In the genomic region with DNA sequence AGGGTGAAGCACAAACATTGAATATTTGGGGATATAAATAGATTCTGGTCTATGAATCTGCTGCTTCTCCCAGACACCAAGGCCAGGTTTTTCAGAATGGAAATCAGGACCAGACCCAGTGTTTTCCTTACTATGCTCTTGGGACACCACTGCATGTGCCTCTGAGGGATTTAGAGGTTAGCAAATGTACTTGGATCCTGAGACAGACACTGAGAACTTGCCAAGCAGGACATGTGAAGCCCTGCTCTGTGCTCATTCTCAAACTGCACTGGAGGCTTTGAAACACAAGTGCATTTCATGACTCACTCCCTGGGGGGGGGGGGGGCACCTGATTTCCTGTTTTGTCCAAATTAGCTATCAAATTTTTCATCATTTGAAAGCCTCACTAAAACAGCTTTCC, we compare ENCODE assay signal across 13 mouse cellular contexts. TPM values are rescaled to one million over a fixed set of nuclear protein-coding genes. Genes with fewer than 3 reads are reported as not detected.
DNase-seq lines count a peak whose midpoint lies in the region; ATAC-seq and TF ChIP-seq lines count a peak whose summit lies in the region.
"Had no signal": no experiment of that assay in that cellular context is flagged by ENCODE, and none has a peak within 500 bp of the region (broad histone marks: within the 10 kb centered on the region; RNA-seq: fewer than 3 reads in every experiment).

No protein-coding gene starts in this region.

- no peak overlapping the region for H3K9ac ChIP-seq in kidney, postnatal 0 days (ENCODE audit: low read depth, low read length)
- no peak overlapping the region for H3K9ac ChIP-seq in kidney, embryonic 14.5 days (ENCODE audit: low read depth, low read length)
- H3K9ac ChIP-seq in hindbrain, embryonic 14.5 days: no peak overlapping the region
- no peak overlapping the region for H3K9ac ChIP-seq in neural tube, embryonic 14.5 days (replicated peaks; ENCODE audit: low read depth, low read length)

- no peak overlapping the region for H3K27ac ChIP-seq in kidney, postnatal 0 days
- no peak overlapping the region for H3K27ac ChIP-seq in kidney, embryonic 14.5 days (ENCODE audit: low read depth, low read length)
- H3K27ac ChIP-seq in embryonic facial prominence, embryonic 10.5 days (replicated peaks): no peak overlapping the region; the same call in 1 of the 2 replicates
- H3K27ac ChIP-seq in hindbrain, embryonic 14.5 days: peak overlapping the region; percentile 35; the same call in 1 of the 2 replicates
- no peak overlapping the region for H3K27ac ChIP-seq in neural tube, embryonic 14.5 days (ENCODE audit: low read depth, low read length)

- ATAC-seq in kidney, postnatal 0 days (replicated peaks; ENCODE audit: low FRiP score, low read depth): no peak
- no peak for ATAC-seq in kidney, embryonic 14.5 days (ENCODE audit: low FRiP score, low TSS enrichment)
- no peak for ATAC-seq in hindbrain, embryonic 14.5 days (ENCODE audit: low FRiP score)
- ATAC-seq in neural tube, embryonic 14.5 days (ENCODE audit: low read depth): no peak

- TF ChIP-seq CTCF in kidney, postnatal 0 days (IDR thresholded peaks at IDR 0.05; ENCODE audit: low read depth): no peak

- no peaks in the 10 kb centered on the region for H3K9me3 ChIP-seq in kidney, postnatal 0 days (replicated peaks; ENCODE audit: low read length)
- no peaks in the 10 kb centered on the region for H3K9me3 ChIP-seq in kidney, embryonic 14.5 days (ENCODE audit: control insufficient read depth, low read length)
- no peaks in the 10 kb centered on the region for H3K9me3 ChIP-seq in embryonic facial prominence, embryonic 10.5 days
- no peaks in the 10 kb centered on the region for H3K9me3 ChIP-seq in hindbrain, embryonic 14.5 days (ENCODE audit: control insufficient read depth, low read length)
- no peaks in the 10 kb centered on the region for H3K9me3 ChIP-seq in neural tube, embryonic 14.5 days (ENCODE audit: control insufficient read depth, low read length)
- H3K9me3 ChIP-seq: megakaryocyte, embryonic 14.5 days had no signal

- no peaks in the 10 kb centered on the region for H3K36me3 ChIP-seq in kidney, postnatal 0 days (ENCODE audit: insufficient read depth, low read length)
- H3K36me3 ChIP-seq in kidney, embryonic 14.5 days (ENCODE audit: control insufficient read depth, insufficient read depth, low read length): no peaks in the 10 kb centered on the region
- no peaks in the 10 kb centered on the region for H3K36me3 ChIP-seq in embryonic facial prominence, embryonic 10.5 days (replicated peaks)
- H3K36me3 ChIP-seq in hindbrain, embryonic 14.5 days (replicated peaks; ENCODE audit: control insufficient read depth, insufficient read depth): no peaks in the 10 kb centered on the region
- H3K36me3 ChIP-seq in neural tube, embryonic 14.5 days (ENCODE audit: control insufficient read depth, insufficient read depth, low read length): no peaks in the 10 kb centered on the region

- peak; percentile 0 for DNase-seq in kidney, postnatal 0 days (ENCODE audit: low spot score)
- peak; percentile 8 for DNase-seq in embryonic facial prominence, embryonic 10.5 days (ENCODE audit: low spot score)
- DNase-seq in hindbrain, embryonic 14.5 days (ENCODE audit: low spot score): no peak
- no peak for DNase-seq in thymus, postnatal 0 days (ENCODE audit: low spot score)
- DNase-seq in cerebellum, postnatal 4 days (ENCODE audit: low spot score in 2 of 2): no peak
- DNase-seq in cerebellum, adult 8-10 months: no peak
- DNase-seq: heart, postnatal 36 days had no signal

- H3K4me2 ChIP-seq in kidney, postnatal 0 days (ENCODE audit: low read length): no peak overlapping the region
- H3K4me2 ChIP-seq in kidney, embryonic 14.5 days (replicated peaks; ENCODE audit: low read depth, low read length): no peak overlapping the region
- peak overlapping the region; percentile 35 for H3K4me2 ChIP-seq in hindbrain, embryonic 14.5 days (replicated peaks)
- peak overlapping the region; percentile 9; the same call in 1 of the 2 replicates for H3K4me2 ChIP-seq in neural tube, embryonic 14.5 days (ENCODE audit: low read depth, low read length)

- no peaks in the 10 kb centered on the region for H3K4me1 ChIP-seq in kidney, postnatal 0 days (replicated peaks; ENCODE audit: insufficient read depth, low read length)
- no peaks in the 10 kb centered on the region for H3K4me1 ChIP-seq in kidney, embryonic 14.5 days (ENCODE audit: control insufficient read depth, insufficient read depth, low read length)
- H3K4me1 ChIP-seq in embryonic facial prominence, embryonic 10.5 days: 0 out of 2 replicates have a peak, but pooled peaks cover 6% of the 10 kb centered on the region
- 0 out of 2 replicates have a peak, but pooled peaks cover 5% of the 10 kb centered on the region for H3K4me1 ChIP-seq in hindbrain, embryonic 14.5 days (replicated peaks; ENCODE audit: control insufficient read depth, insufficient read depth, low read length)
- no peaks in the 10 kb centered on the region for H3K4me1 ChIP-seq in neural tube, embryonic 14.5 days (ENCODE audit: control insufficient read depth, insufficient read depth, low read length)
- H3K4me1 ChIP-seq: megakaryocyte, embryonic 14.5 days had no signal

- no peak overlapping the region for H3K4me3 ChIP-seq in kidney, postnatal 0 days (replicated peaks; ENCODE audit: low read depth, low read length)
- H3K4me3 ChIP-seq in kidney, embryonic 14.5 days (ENCODE audit: low read length): no peak overlapping the region
- H3K4me3 ChIP-seq in embryonic facial prominence, embryonic 10.5 days: no peak overlapping the region
- H3K4me3 ChIP-seq in hindbrain, embryonic 14.5 days (replicated peaks; ENCODE audit: low read length): no peak overlapping the region
- no peak overlapping the region for H3K4me3 ChIP-seq in neural tube, embryonic 14.5 days (ENCODE audit: low read depth, low read length)
- H3K4me3 ChIP-seq: erythroblast, embryonic 14.5 days; megakaryocyte, embryonic 14.5 days had no signal

- no peaks in the 10 kb centered on the region for H3K27me3 ChIP-seq in kidney, postnatal 0 days (ENCODE audit: insufficient read depth, low read length)
- no peaks in the 10 kb centered on the region for H3K27me3 ChIP-seq in kidney, embryonic 14.5 days (ENCODE audit: control insufficient read depth, insufficient read depth, low read length)
- peaks cover 65% of the 10 kb centered on the region for H3K27me3 ChIP-seq in embryonic facial prominence, embryonic 10.5 days (replicated peaks; ENCODE audit: low read depth, poor library complexity, severe bottlenecking)
- peaks cover 6% of the 10 kb centered on the region for H3K27me3 ChIP-seq in hindbrain, embryonic 14.5 days (ENCODE audit: control insufficient read depth, insufficient read depth, low read length)
- no peaks in the 10 kb centered on the region for H3K27me3 ChIP-seq in neural tube, embryonic 14.5 days (ENCODE audit: control insufficient read depth, insufficient read depth, low read length)

RNA-seq across cellular contexts. Expression of a gene that starts 37.5 kb away (rescaled TPM):
- 0.33 TPM in 1 of 2 replicates, not detected in the other for polyA plus RNA-seq in kidney, postnatal 0 days (2015; fragmentation: Nextera tagmentation; extraction: Ambion mirVana)
- 0.16 TPM in 1 of 2 replicates, not detected in the other for polyA plus RNA-seq in kidney, embryonic 14.5 days (2014; fragmentation: Nextera tagmentation; extraction: Ambion mirVana)
- 0.16 and 0.32 TPM in 2 replicates for polyA plus RNA-seq in embryonic facial prominence, embryonic 10.5 days (2016; fragmentation: Nextera tagmentation; extraction: Ambion mirVana)
- 4.9 and 5.0 TPM in 2 replicates for polyA plus RNA-seq in hindbrain, embryonic 14.5 days (2014; fragmentation: Nextera tagmentation; extraction: Ambion mirVana)
- 3.6 and 6.2 TPM in 2 replicates for polyA plus RNA-seq in neural tube, embryonic 14.5 days (2014; fragmentation: Nextera tagmentation; extraction: Ambion mirVana)
- not detected in 2 replicates for polyA plus RNA-seq in thymus, postnatal 0 days (2015; fragmentation: Nextera tagmentation; extraction: Ambion mirVana)
- polyA plus RNA-seq: erythroblast, embryonic 14.5 days; liver, adult 2 months; small intestine, adult 2 months had no signal

Comparison
In these comparisons a context has a peak if more than half of its experiments do, and no peak if none do; other contexts are left out.
1. DNase-seq: peak in kidney, postnatal 0 days (single experiment) and embryonic facial prominence, embryonic 10.5 days (single experiment); none in hindbrain, embryonic 14.5 days (single experiment), thymus, postnatal 0 days (single experiment), cerebellum, postnatal 4 days (0 of 2) and cerebellum, adult 8-10 months (single experiment).
2. H3K4me2 ChIP-seq: peak in hindbrain, embryonic 14.5 days (single experiment) and neural tube, embryonic 14.5 days (single experiment); none in kidney, postnatal 0 days (single experiment) and kidney, embryonic 14.5 days (single experiment).